Mouse (Mus musculus) liver, postnatal 0 days (tissue): ENCODE measurements at regions not wholly inside any gene's neighbourhood (a gene's known extent, or its start where the extent isn't known, plus 50 kb on each side); places are given as distances from the start of the nearest gene placed in this dataset.

Source experiments
- ATAC-seq: fragments of 200-750 bp; cut with Nextera tagmentation; 2 replicates; pipeline ENCODE4 v1.8.0; 2017; ENCODE audit warnings: mild to moderate bottlenecking, moderate library complexity
- DNase-seq: peaks from one replicate; pipeline ENCODE4 v3.0.0-alpha.2; 2016
- H3K27ac ChIP-seq: fragments of 300-500 bp; sonication (generic); 2 replicates; pipeline ENCODE4 v1.5.1; 2014; ENCODE audit warnings: antibody characterized with exemption, moderate library complexity, mild to moderate bottlenecking, low read depth
- H3K27me3 ChIP-seq: fragments of 300-500 bp; sonication (generic); 2 replicates; pipeline ENCODE4 v1.6.1; 2014; ENCODE audit warnings: low read length, control low read depth, mixed read lengths; ENCODE audit not compliant: insufficient read depth
- H3K36me3 ChIP-seq: fragments of 300-500 bp; sonication (generic); replicated peaks from 2 replicates; pipeline ENCODE4 v1.6.1; 2014; ENCODE audit warnings: mild to moderate bottlenecking, control low read depth, low read length, moderate library complexity, mixed read lengths; ENCODE audit not compliant: insufficient read depth
- H3K4me1 ChIP-seq: fragments of 300-500 bp; sonication (generic); 2 replicates; pipeline ENCODE4 v1.6.1; 2014; ENCODE audit warnings: antibody characterized with exemption, mild to moderate bottlenecking, control low read depth; ENCODE audit not compliant: insufficient read depth
- H3K4me2 ChIP-seq: fragments of 300-500 bp; sonication (generic); 2 replicates; pipeline ENCODE4 v1.6.1; 2014; ENCODE audit warnings: low read depth, mild to moderate bottlenecking, low read length, moderate library complexity, mixed read lengths
- H3K4me3 ChIP-seq: fragments of 300-500 bp; sonication (generic); 2 replicates; pipeline ENCODE4 v1.5.1; 2014; ENCODE audit warnings: low read depth, low read length
- H3K9ac ChIP-seq: fragments of 300-500 bp; sonication (generic); replicated peaks from 2 replicates; pipeline ENCODE4 v1.6.1; 2014; ENCODE audit warnings: mild to moderate bottlenecking, moderate library complexity
- H3K9me3 ChIP-seq: fragments of 300-500 bp; sonication (generic); 2 replicates; pipeline ENCODE4 v1.6.1; 2016; ENCODE audit warnings: mild to moderate bottlenecking, control low read depth, low read length, mixed read lengths
- CTCF ChIP-seq: sonication (generic); IDR thresholded peaks from 2 replicates; pipeline ENCODE4 v1.5.1; 2016; ENCODE audit warnings: antibody characterized with exemption, low read depth
- EP300 ChIP-seq: IDR thresholded peaks from 2 replicates; pipeline ENCODE4 v1.6.1; 2016; ENCODE audit warnings: antibody characterized with exemption, low read depth, mild to moderate bottlenecking
- WGBS: fragments of 180-500 bp; shearing (Covaris S2); extraction: QIAGEN DNeasy Blood & Tissue Kit; methylation state at CpG from one replicate; pipeline ENCODE4 v1.1.7; 2014; ENCODE audit not compliant: insufficient replicate concordance; 5-methylcytosine and 5-hydroxymethylcytosine counted together

DNA sequence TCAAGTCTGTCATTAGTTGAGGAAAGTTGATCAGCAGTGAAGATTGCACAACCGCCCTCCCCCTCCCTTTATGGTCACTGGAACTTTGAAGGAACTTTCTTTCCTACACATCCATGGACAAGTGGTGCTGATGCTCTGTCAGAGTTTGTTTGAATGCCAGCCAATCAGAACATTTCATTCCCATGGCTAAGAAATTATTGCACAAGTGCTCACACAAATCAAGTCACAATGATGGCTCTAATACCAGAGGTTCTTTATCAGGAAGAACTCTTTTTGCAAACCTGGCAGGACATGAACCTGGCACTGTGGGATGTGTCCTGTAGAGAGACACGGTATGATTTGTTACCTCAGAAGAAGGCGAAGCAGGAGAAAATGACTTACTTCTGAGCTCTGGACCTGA, 54.3 kb upstream of the Spry2 start:
- no peak overlapping the region for H3K27ac ChIP-seq
- no peak for ATAC-seq
- no peaks in the 10 kb centered on the region for H3K36me3 ChIP-seq
- H3K4me1 ChIP-seq: no peaks in the 10 kb centered on the region
- TF ChIP-seq CTCF (no peak), EP300 (no peak)
- no peak overlapping the region for H3K4me3 ChIP-seq
- no peak overlapping the region for H3K9ac ChIP-seq
- no peaks in the 10 kb centered on the region for H3K27me3 ChIP-seq
- H3K4me2 ChIP-seq: no peak overlapping the region
- 82% methylated on average over 3 of the region's 3 CpGs for WGBS
- no peak for DNase-seq
- no peaks in the 10 kb centered on the region for H3K9me3 ChIP-seq

DNA sequence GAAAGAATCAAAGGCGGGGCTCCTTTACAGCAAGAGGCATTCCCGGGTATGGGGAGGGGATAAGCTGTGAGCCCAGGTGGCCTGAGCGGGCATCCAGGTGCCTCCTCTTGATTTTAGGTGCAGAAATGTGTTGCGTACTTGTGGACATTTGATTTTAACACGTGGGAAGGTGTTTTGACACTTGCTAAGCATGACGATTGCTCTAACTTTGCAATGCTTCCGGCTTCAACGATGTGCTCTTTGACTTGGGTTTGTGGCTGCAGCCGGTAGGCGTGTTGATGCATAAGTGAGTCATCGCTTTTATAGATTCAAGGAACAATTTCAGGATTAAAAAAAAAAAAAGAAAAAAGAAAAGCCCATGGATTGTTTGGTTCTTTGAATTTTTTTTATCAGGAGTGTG, 58.5 kb upstream of the Spry2 start:
- ATAC-seq: no peak
- Histone ChIP-seq H3K27me3 (no peaks in the 10 kb centered on the region), H3K4me2 (no peak overlapping the region), H3K4me1 (no peaks in the 10 kb centered on the region), H3K9ac (no peak overlapping the region), H3K27ac (no peak overlapping the region), H3K4me3 (no peak overlapping the region), H3K36me3 (no peaks in the 10 kb centered on the region), H3K9me3 (no peaks in the 10 kb centered on the region)
- no peak for TF ChIP-seq CTCF
- no peak for DNase-seq
- 78% methylated on average over 11 of the region's 11 CpGs for WGBS

DNA sequence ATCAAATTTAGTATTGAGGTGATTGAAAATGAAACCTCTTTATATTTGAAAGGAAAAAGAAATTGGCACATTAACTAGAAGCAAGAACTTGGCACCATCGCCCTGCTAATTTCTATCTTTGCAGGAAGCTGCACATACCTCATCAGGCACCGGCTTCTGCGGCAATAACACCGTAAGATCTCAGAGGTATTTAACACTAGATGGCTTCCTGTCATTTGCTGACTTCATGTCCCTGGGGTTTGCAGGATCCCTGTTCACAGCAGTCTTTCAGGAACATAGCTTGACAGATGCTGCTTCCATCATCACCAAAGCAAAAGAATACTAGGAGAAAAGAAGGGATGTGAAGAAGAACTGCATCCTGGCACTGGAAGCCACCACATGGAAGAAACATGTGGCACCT, 60.2 kb upstream of the Spry2 start:
- no peaks in the 10 kb centered on the region for H3K4me1 ChIP-seq

DNA sequence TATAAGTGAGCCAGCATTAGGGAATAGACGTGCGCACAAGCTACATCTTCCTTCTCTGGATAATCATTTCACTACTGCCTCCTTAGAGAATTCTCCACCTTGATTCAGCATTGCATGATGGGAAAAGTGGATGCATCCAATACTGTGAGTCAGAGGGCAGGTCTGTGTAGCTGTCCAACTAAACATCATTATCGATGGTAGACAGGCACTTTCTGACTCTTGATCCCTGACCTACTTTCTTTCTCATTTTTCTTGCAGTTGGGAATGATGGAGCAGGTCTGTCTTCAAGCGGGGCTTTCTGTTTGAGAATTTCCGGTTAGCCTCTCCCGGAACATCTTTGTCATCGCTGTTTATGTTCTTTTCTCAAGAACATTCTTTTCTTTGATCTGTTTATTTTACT, 61.4 kb upstream of the Spry2 start:
- no peak for DNase-seq
- TF ChIP-seq CTCF (no peak), EP300 (no peak)
- Histone ChIP-seq H3K4me1 (no peaks in the 10 kb centered on the region), H3K9ac (no peak overlapping the region), H3K4me2 (no peak overlapping the region), H3K27ac (no peak overlapping the region), H3K36me3 (no peaks in the 10 kb centered on the region), H3K4me3 (no peak overlapping the region), H3K27me3 (no peaks in the 10 kb centered on the region), H3K9me3 (no peaks in the 10 kb centered on the region)
- ATAC-seq: no peak
- WGBS: 78% methylated on average over 7 of the region's 7 CpGs

More for the DNA sequence above, 60.2 kb upstream of the Spry2 start:
- Histone ChIP-seq H3K27ac (no peak overlapping the region), H3K9ac (no peak overlapping the region), H3K4me2 (no peak overlapping the region), H3K27me3 (no peaks in the 10 kb centered on the region), H3K36me3 (no peaks in the 10 kb centered on the region), H3K4me3 (no peak overlapping the region), H3K9me3 (no peaks in the 10 kb centered on the region)
- ATAC-seq (no peak), DNase-seq (no peak)
- 72% methylated on average over 4 of the region's 4 CpGs for WGBS
- no peak for TF ChIP-seq CTCF
- no peak for TF ChIP-seq EP300

DNA sequence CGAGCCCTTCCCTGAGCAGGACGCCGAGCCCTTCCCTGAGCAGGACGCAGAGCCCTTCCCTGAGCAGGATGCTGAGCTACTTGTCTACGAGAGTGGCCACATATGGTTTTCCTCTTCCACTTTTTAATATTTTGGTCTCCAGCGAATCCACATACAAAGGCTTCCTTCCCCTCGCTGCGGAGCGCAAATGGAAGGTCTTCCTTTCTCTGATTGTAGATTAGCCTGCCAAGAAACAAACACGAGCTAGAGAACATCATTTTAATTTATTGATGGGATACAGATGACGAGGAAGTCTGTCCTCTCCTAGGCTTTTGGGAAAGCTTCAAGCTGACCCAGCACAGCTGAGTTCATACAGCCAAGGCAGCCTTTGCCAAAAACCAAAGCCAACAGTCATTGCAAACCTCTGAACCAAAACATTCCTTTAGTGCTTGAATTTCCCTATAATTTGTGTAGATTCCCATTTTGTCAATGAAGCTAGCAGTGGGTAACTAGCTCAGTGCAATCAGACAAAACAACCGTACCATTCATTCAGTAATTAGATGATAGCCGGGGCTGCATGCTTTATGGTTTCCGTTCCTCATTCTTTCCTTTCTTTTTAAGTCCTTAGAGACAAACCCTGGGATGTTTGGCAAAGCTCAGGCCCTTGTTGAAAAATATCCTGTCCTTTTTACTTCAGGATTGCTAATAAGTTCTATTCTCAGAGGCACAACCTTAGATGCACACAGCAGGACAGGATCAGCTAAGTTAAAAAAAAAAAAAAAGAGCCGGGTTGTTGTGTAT, 83.1 kb upstream of the Spry2 start:
- ATAC-seq: no peak
- DNase-seq: no peak

DNA sequence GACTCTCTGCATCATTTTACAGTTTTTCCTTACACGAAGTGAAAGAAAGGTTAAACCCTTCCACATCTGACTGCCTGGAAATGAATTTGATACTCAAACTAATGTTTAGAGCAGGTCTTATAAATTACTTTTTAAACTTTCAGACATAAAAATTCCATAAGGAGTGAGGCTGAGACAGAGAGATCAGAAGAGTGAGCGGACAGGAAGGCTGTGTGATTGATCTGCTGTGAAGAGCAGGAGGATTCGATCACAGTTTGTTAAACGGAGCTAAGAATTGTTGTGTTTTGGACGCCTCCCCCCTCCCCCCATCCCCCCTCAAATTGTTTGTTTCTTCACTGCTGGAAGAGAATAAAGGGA, 83.7 kb upstream of the Spry2 start:
- no peak overlapping the region for H3K9ac ChIP-seq
- no peak for DNase-seq
- no peaks in the 10 kb centered on the region for H3K4me1 ChIP-seq
- no peak overlapping the region for H3K4me2 ChIP-seq
- H3K27me3 ChIP-seq: no peaks in the 10 kb centered on the region
- TF ChIP-seq EP300 (no peak), CTCF (no peak)
- no peaks in the 10 kb centered on the region for H3K36me3 ChIP-seq
- 63% methylated on average over 5 of the region's 5 CpGs for WGBS
- no peak overlapping the region for H3K4me3 ChIP-seq
- no peak for ATAC-seq
- no peaks in the 10 kb centered on the region for H3K9me3 ChIP-seq
- H3K27ac ChIP-seq: no peak overlapping the region

More for the DNA sequence above, 83.1 kb upstream of the Spry2 start:
- H3K27ac ChIP-seq: no peak overlapping the region
- H3K36me3 ChIP-seq: no peaks in the 10 kb centered on the region
- no peak overlapping the region for H3K9ac ChIP-seq
- 58% methylated on average over 15 of the region's 15 CpGs for WGBS
- no peaks in the 10 kb centered on the region for H3K27me3 ChIP-seq
- H3K9me3 ChIP-seq: no peaks in the 10 kb centered on the region
- H3K4me3 ChIP-seq: no peak overlapping the region
- H3K4me1 ChIP-seq: no peaks in the 10 kb centered on the region
- H3K4me2 ChIP-seq: no peak overlapping the region
- no peak for TF ChIP-seq EP300
- no peak for TF ChIP-seq CTCF
